Mouse (Mus musculus) kidney, embryonic 15.5 days (tissue): ENCODE measurements around the gene Gripap1. TPM values are rescaled to one million over a fixed set of nuclear protein-coding genes. Genes with fewer than 3 reads are reported as not detected.

Source experiments
- ATAC-seq: fragments of 200-750 bp; cut with Nextera tagmentation; replicated peaks from 2 replicates; pipeline ENCODE4 v1.8.0; 2017; ENCODE audit warnings: moderate TSS enrichment; ENCODE audit not compliant: low FRiP score
- H3K27ac ChIP-seq: fragments of 300-500 bp; sonication (generic); 2 replicates; pipeline ENCODE4 v1.5.1; 2015; ENCODE audit warnings: mild to moderate bottlenecking, inconsistent platforms
- H3K27me3 ChIP-seq: fragments of 300-500 bp; sonication (generic); 2 replicates; pipeline ENCODE4 v1.6.1; 2015; ENCODE audit warnings: inconsistent platforms
- H3K36me3 ChIP-seq: fragments of 300-500 bp; sonication (generic); 2 replicates; pipeline ENCODE4 v1.6.1; 2015; ENCODE audit warnings: inconsistent platforms
- H3K4me1 ChIP-seq: fragments of 300-500 bp; sonication (generic); 2 replicates; pipeline ENCODE4 v1.6.1; 2015; ENCODE audit warnings: inconsistent platforms
- H3K4me2 ChIP-seq: fragments of 300-500 bp; sonication (generic); 2 replicates; pipeline ENCODE4 v1.6.1; 2015; ENCODE audit warnings: moderate library complexity, mild to moderate bottlenecking, inconsistent platforms
- H3K4me3 ChIP-seq: fragments of 300-500 bp; sonication (generic); replicated peaks from 2 replicates; pipeline ENCODE4 v1.5.1; 2015; ENCODE audit warnings: mild to moderate bottlenecking, inconsistent platforms
- H3K9ac ChIP-seq: fragments of 300-500 bp; sonication (generic); 2 replicates; pipeline ENCODE4 v1.6.1; 2015; ENCODE audit warnings: mild to moderate bottlenecking, inconsistent platforms
- H3K9me3 ChIP-seq: fragments of 300-500 bp; sonication (generic); replicated peaks from 2 replicates; pipeline ENCODE4 v1.6.1; 2016; ENCODE audit warnings: inconsistent platforms
- WGBS: fragments of 180-500 bp; shearing (Covaris S2); methylation state at CpG from one replicate; pipeline ENCODE4 v1.1.7; 2015; ENCODE audit warnings: mixed read lengths; 5-methylcytosine and 5-hydroxymethylcytosine counted together
- polyA plus RNA-seq: library from polyadenylated mRNA; unstranded; fragments of >200 nt; fragmentation: Nextera tagmentation; extraction: Ambion mirVana; gene quantifications from 2 replicates; pipeline ENCODE4 v1.2.1, GENCODE M21; 2015

The Gripap1 gene
- polyA plus RNA-seq, 1 experiment from 2014 or later = 51.8 TPM

DNA sequence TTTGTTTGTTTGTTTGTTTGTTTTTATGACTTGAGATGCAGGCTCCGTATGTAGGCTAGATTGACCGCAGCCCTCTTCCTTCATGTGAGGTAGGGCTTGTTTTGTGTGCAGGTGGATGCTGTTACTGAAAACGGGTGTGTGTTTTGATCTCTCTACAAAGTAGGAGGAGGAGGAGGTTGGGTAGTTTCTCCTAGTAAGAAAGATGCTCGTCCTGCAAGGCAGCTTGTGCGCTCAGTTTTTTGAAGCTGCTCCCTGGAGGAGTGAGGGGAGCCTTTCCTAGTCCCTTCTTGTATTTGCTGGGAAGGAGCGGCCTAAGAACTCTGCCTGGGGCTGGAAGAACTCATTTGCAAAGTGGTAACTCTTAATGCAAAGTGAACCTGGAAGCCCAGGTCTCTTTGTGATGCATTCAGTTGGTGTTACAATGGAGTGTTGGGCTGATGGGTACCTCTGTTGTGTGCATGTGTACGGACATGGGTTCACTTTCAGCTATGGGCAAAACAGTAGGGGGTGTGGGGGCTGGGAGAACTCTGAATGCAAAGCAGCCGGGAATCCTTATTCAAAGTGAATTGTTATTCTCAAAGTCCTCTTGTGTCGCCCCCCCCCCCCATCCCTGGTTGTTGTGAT lies 24.8 kb upstream of the Gripap1 start:
- H3K27ac ChIP-seq = peak overlapping the region; percentile 6; the same call in 1 of the 2 replicates
- no peaks in the 10 kb centered on the region for H3K27me3 ChIP-seq
- H3K4me2 ChIP-seq = peak overlapping the region; percentile 65
- H3K4me3 ChIP-seq = peak overlapping the region; percentile 70
- peaks cover 33% of the 10 kb centered on the region for H3K36me3 ChIP-seq
- no peak for ATAC-seq
- peak overlapping the region; percentile 17 for H3K9ac ChIP-seq
- H3K4me1 ChIP-seq = peaks cover 23% of the 10 kb centered on the region
- 19% methylated on average over 9 of the region's 9 CpGs for WGBS
- no peaks in the 10 kb centered on the region for H3K9me3 ChIP-seq

DNA sequence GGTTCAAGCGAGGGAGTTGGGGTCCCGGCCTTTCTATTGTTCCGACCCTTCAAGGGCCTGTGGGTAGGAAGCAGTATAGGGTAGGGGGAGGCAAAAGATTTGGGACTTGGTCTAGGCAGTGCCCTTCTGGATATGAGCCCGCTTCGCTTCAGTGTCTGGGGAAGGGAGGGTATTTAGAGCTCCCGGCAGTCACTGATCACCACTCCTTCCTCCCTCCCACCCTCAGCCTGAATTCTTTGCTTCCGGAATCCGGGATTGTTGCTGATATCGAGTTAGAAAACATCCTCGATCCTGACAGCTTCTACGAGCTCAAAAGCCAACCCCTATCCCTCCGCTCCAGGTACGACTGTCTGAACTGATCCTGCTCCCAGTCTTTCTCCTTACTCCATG lies 24.3 kb upstream of the Gripap1 start:
- WGBS = 27% methylated on average over 12 of the region's 13 CpGs
- Histone ChIP-seq H3K36me3 (peaks cover 38% of the 10 kb centered on the region), H3K27me3 (no peaks in the 10 kb centered on the region), H3K4me1 (peaks cover 23% of the 10 kb centered on the region), H3K4me3 (peak overlapping the region; percentile 70), H3K9me3 (no peaks in the 10 kb centered on the region), H3K27ac (peak overlapping the region; percentile 73), H3K9ac (0 out of 2 replicates have a peak overlapping the region, but pooled peaks have one; percentile 17), H3K4me2 (peak overlapping the region; percentile 65)
- no peak for ATAC-seq

DNA sequence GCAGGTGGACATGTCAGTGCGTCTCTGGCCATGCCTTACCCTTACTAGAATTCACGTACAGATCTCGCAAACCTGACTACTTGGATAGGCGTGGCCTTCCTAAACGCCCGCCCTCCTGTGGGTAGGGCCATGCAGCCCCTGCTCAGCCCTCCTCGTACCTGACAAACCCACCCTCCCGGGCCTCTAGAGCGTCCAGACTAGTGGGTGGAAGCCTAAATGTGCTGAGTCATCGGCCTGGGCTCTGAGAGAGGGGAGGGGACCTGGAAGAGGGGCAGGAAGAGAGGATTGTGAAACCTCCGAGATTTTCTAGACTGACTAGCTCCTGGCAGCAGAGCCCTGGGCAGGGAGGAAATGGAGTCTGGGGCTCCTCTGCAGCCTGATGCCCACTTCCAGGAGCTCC lies 23.8 kb upstream of the Gripap1 start:
- H3K4me1 ChIP-seq = peaks cover 23% of the 10 kb centered on the region
- H3K9me3 ChIP-seq = no peaks in the 10 kb centered on the region
- peak overlapping the region; percentile 70 for H3K4me3 ChIP-seq
- H3K27ac ChIP-seq = peak overlapping the region; percentile 73
- no peak overlapping the region for H3K9ac ChIP-seq
- peak; percentile 64 for ATAC-seq
- no peaks in the 10 kb centered on the region for H3K27me3 ChIP-seq
- peaks cover 43% of the 10 kb centered on the region for H3K36me3 ChIP-seq
- peak overlapping the region; percentile 65 for H3K4me2 ChIP-seq
- 18% methylated on average over 11 of the region's 11 CpGs for WGBS

DNA sequence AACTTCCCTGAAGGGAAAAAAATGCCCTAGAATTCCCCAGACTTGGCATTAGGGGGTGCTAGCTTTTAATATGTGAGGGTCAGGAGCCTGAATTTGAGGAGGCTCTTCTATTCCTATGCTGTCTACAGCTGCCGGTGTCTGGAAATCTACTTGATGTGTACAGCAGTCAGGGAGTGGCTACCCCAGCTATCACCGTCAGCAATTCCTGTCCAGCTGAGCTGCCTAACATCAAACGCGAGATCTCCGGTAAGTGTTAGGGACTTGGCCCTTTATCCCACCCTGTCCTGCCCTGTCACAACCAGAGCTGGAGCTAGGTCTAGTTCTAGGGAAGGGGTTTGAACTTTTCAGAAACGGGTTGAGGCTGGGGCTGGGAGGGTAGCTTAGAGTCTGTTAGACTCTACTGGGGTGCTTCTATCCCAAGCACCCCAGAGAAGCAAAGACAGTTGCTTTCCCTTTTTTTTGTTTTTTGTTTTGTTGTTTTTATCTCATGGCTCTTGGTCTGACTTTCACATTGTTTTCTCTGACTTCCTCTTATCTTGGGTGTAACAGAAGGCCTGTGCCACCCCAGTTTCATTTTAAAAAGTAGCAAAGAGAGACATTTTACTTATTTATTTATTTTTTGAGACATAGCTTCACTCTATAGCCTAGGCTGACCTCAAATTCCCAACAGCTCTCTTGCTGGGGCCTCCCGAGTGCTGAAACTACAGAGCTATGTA lies 20.1 kb upstream of the Gripap1 start:
- H3K4me3 ChIP-seq = no peak overlapping the region
- no peak overlapping the region for H3K4me2 ChIP-seq
- 90% methylated on average over 7 of the region's 7 CpGs for WGBS
- H3K4me1 ChIP-seq = peaks cover 18% of the 10 kb centered on the region
- H3K36me3 ChIP-seq = peaks cover 76% of the 10 kb centered on the region
- H3K9ac ChIP-seq = no peak overlapping the region
- H3K9me3 ChIP-seq = no peaks in the 10 kb centered on the region
- no peak for ATAC-seq
- no peak overlapping the region for H3K27ac ChIP-seq
- H3K27me3 ChIP-seq = no peaks in the 10 kb centered on the region

DNA sequence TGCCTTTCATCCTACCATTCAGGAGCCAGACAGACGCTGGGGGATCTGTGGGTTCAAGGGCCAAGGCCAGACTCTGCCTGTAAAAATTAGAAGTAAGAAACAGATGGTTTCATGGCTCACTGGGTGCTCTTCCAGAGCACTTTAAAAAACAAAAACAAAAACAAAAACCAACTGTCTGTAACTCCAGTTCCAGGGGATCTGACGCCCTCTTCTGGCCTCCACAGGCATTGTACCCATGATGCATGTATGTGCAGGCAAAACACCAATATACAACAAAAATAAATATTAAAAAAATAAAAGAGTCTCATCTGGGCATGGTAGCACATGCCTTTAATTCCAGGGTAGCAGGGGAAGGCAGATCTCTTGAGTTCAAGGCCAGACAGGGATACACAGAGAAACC lies 16.8 kb upstream of the Gripap1 start:
- no peak overlapping the region for H3K27ac ChIP-seq
- no peaks in the 10 kb centered on the region for H3K9me3 ChIP-seq
- H3K36me3 ChIP-seq = peaks cover 63% of the 10 kb centered on the region
- no peaks in the 10 kb centered on the region for H3K27me3 ChIP-seq
- 57% methylated on average over 2 of the region's 2 CpGs for WGBS
- H3K4me2 ChIP-seq = no peak overlapping the region
- ATAC-seq = no peak
- H3K4me3 ChIP-seq = no peak overlapping the region
- H3K9ac ChIP-seq = no peak overlapping the region
- H3K4me1 ChIP-seq = no peaks in the 10 kb centered on the region

DNA sequence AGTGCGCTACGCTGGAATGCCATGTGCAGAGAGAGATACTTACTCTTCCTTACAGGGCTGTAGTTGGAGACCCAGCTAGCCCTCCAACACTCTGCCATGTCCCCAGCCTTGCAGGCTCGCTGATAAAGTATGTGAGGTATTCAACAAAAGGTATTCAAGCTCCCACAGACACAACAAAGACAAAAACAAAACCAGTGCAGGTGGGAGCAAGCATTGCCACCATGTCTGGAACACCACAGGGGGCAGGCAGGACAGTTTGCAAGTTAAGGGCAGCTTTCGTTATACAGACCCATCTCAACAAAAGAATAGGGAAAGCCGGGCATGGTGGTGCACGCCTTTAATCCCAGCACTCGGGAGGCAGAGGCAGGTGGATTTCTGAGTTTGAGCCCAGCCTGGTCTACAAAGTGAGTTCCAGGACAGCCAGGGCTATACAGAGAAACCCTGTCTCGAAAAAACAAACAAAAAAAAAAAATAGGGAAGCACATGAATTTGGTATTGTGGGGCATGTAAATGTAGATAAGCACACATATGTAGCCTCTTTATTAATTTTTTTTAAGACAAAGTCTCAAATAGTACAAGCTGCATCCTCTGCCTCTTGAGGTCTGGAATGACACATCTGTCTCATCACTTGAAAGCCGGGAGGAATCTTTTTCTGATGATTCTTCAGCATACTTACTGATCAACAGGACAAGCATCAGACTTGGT lies 13.9 kb upstream of the Gripap1 start:
- H3K36me3 ChIP-seq = peaks cover 35% of the 10 kb centered on the region
- WGBS = 82% methylated on average over 9 of the region's 9 CpGs
- ATAC-seq = no peak

DNA sequence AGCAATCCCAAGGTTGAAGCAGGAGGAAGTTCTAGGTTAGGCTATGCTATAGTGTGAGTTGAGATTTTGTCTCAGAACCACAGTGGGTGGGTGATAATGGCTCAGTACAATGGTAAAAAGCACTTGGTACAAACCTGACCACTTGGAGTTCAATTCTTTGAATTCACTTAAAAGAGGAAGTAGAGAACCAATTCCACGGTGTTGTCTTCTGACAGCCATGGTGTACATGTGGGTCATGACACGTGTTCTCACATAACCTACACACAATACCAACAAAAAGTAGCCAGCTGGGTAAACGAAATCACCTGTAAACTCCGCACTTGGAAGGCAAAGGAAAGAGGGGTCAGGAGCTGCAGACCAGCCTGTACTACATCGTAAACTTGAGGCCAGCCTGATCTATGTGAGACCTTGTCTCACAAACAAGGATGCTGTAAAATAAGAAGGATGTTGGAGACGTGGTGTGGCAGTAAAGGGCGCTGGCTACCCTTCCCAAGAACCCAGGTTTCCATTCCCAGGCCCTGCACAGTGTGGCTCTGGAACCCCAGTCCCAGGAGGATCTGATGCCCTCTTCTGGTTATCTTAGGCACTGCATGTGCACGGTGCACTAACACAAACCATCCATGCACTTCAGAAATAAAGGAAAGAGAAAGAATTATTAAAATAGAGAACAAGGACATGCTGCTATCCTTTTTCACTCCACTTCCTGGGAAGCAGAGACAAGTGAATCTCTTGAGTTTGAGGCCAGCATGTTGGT lies 13.1 kb upstream of the Gripap1 start:
- Histone ChIP-seq H3K36me3 (peaks cover 26% of the 10 kb centered on the region), H3K4me1 (no peaks in the 10 kb centered on the region), H3K4me3 (no peak overlapping the region), H3K9me3 (no peaks in the 10 kb centered on the region), H3K9ac (no peak overlapping the region), H3K4me2 (no peak overlapping the region), H3K27me3 (no peaks in the 10 kb centered on the region), H3K27ac (no peak overlapping the region)
- 44% methylated on average over 8 of the region's 8 CpGs for WGBS
- no peak; the same call in 1 of the 2 replicates for ATAC-seq

More for the DNA sequence above, 13.9 kb upstream of the Gripap1 start:
- Histone ChIP-seq H3K4me1 (no peaks in the 10 kb centered on the region), H3K9ac (no peak overlapping the region), H3K9me3 (no peaks in the 10 kb centered on the region), H3K27me3 (no peaks in the 10 kb centered on the region), H3K4me2 (no peak overlapping the region), H3K27ac (no peak overlapping the region), H3K4me3 (no peak overlapping the region)

DNA sequence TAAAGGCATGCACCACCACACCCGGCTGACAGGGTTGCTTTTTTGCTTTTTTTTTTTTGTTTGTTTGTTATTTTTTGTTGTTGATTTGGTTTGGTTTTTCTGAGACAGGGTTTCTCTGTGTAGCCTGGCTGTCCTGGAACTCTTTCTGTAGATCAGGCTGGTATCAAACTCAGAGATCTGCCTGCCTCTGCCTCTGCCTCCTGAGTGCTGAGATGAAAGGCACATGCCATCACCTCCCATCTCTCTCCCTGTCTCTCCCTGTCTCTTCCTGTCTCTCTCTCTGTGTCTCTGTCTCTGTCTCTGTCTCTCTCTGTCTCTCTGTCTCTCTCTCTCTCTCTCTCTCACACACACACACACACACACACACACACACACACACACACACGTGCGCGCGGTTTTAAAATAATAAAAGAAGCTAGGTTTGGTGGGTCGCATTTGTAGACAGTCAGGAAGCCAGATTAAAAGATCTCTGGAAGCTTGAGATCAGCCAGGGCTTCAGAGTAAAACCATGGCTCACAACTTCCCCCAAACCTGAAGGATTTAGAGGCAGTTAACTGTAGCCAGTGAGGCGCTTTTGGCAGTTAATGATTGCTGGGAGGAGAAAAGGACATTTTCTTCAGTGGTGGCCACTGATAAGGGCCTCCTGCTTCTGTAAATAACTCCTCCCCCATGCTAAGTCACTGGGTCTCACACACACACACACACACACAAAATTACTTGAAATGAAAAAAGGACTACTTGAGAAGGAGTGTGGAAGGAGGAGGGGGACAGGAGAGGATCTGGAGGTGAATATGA lies 10.9 kb upstream of the Gripap1 start:
- no peak overlapping the region for H3K4me3 ChIP-seq
- H3K27ac ChIP-seq = no peak overlapping the region
- H3K4me2 ChIP-seq = no peak overlapping the region
- H3K36me3 ChIP-seq = peaks cover 8% of the 10 kb centered on the region
- WGBS = 59% methylated on average over 7 of the region's 7 CpGs
- no peaks in the 10 kb centered on the region for H3K27me3 ChIP-seq
- H3K9me3 ChIP-seq = no peaks in the 10 kb centered on the region
- H3K4me1 ChIP-seq = no peaks in the 10 kb centered on the region
- peak; percentile 70; the same call in 1 of the 2 replicates for ATAC-seq
- no peak overlapping the region for H3K9ac ChIP-seq

DNA sequence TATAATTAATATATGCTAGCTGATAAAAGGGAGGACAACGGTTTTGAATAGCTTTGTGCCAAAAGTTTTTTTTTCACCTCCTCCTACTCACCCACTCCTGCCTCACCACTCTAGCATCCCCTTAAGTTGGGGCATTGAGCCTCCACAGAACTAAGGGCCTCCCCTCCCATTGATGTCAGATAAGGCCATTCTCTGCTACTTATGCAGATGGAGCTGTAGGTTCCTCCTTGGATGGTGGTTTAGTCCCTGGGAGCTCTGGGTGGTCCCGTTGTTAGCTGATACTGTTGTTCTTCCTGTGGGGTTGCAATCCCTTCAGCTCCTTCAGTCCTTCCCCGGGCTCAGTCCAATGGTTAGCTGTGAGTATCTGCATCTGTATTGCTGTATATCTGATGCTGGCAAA lies 10.3 kb upstream of the Gripap1 start:
- Histone ChIP-seq H3K27me3 (no peaks in the 10 kb centered on the region), H3K4me2 (no peak overlapping the region), H3K9ac (no peak overlapping the region), H3K4me3 (no peak overlapping the region), H3K4me1 (no peaks in the 10 kb centered on the region), H3K36me3 (peaks cover 2% of the 10 kb centered on the region), H3K27ac (no peak overlapping the region), H3K9me3 (no peaks in the 10 kb centered on the region)
- 22% methylated on average over 3 of the region's 3 CpGs for WGBS
- ATAC-seq = no peak

DNA sequence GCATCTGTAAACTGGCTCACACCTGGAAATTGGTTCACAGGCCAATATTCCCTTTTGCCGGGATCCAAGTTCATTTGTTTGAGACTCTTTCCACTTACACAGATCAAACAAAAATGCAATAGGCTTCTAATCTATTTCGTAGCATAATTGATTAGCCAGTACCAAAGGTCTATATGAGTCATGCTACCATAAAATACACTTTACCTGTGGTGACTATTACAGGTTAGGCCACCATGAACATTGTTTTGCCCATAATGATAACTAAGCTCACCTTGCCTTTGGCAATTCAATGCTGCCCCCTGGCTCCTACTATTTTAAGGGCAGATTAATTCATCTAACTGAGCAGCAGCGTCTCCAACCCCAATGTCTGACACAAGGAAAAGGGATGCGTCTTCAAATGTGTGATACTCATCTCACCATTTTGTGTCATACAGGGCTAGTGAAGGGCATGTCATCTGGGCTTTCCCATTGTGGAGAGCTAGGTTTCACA lies 6.9 kb upstream of the Gripap1 start:
- Histone ChIP-seq H3K9me3 (no peaks in the 10 kb centered on the region), H3K36me3 (no peaks in the 10 kb centered on the region), H3K27me3 (no peaks in the 10 kb centered on the region), H3K27ac (no peak overlapping the region), H3K4me3 (no peak overlapping the region), H3K9ac (no peak overlapping the region), H3K4me1 (no peaks in the 10 kb centered on the region), H3K4me2 (no peak overlapping the region)
- no peak for ATAC-seq
- whole genome bisulfite sequencing = 81% methylated on average over 4 of the region's 4 CpGs

DNA sequence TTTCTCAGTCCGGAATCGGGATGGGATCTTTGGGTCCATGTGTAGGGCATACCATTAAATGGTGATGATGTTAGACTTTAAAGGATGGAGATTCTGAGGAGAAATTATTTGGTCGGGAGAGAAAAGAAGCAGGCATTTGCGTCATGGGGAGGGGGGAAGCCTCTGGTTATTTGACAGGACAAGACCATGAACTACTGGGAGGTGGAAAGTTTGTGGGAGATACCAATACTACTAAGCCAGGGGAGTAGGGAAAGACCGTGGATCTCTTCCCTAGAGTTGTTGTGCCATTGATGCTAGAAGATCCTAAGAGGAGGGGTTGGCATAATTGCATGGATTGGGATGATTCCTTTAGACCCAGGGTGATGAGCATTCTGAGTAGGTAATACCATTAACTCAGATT lies 744 bp downstream of the Gripap1 start:
- peak overlapping the region; percentile 62 for H3K4me2 ChIP-seq
- 25% methylated on average over 5 of the region's 5 CpGs for WGBS
- no peak for ATAC-seq
- H3K4me3 ChIP-seq = peak overlapping the region; percentile 61
- H3K4me1 ChIP-seq = peaks cover 6% of the 10 kb centered on the region
- H3K27me3 ChIP-seq = no peaks in the 10 kb centered on the region
- H3K36me3 ChIP-seq = 0 out of 2 replicates have a peak, but pooled peaks cover 11% of the 10 kb centered on the region
- H3K9me3 ChIP-seq = no peaks in the 10 kb centered on the region
- H3K9ac ChIP-seq = peak overlapping the region; percentile 52
- H3K27ac ChIP-seq = no peak overlapping the region
